Mouse (Mus musculus) G1E (cell line): Measurements from ENCODE around the gene Cpsf4. TPM values are rescaled to one million over a fixed set of nuclear protein-coding genes. Genes with fewer than 3 reads are reported as not detected.

Source experiments
- ATAC-seq: 2 replicates; pipeline ENCODE4 v1.8.0; 2016; ENCODE audit warnings: mild to moderate bottlenecking; ENCODE audit not compliant: insufficient number of reproducible peaks, poor library complexity, low FRiP score, severe bottlenecking; ENCODE audit errors: extremely low read depth
- DNase-seq: peaks from one replicate; pipeline ENCODE4 v3.0.0; 2012; ENCODE audit warnings: low spot score
- H3K27me3 ChIP-seq: 2 replicates; pipeline ENCODE4 v1.6.1; 2012; ENCODE audit warnings: mild to moderate bottlenecking, low read length, inconsistent platforms; ENCODE audit not compliant: insufficient read depth
- H3K36me3 ChIP-seq: replicated peaks from 2 replicates; pipeline ENCODE3; 2012; ENCODE audit warnings: mild to moderate bottlenecking, inconsistent platforms
- H3K4me1 ChIP-seq: 2 replicates; pipeline ENCODE4 v1.6.1; 2012; ENCODE audit warnings: low read depth, low read length, inconsistent platforms, mixed read lengths; ENCODE audit not compliant: insufficient read depth
- H3K4me3 ChIP-seq: 2 replicates; pipeline ENCODE4 v1.5.1; 2012; ENCODE audit warnings: low read depth, mild to moderate bottlenecking, inconsistent platforms, low read length, moderate library complexity, mixed read lengths
- H3K9me3 ChIP-seq: replicated peaks from 2 replicates; pipeline ENCODE4 v1.6.1; 2012; ENCODE audit warnings: inconsistent platforms
- CTCF ChIP-seq: IDR thresholded peaks from 2 replicates; pipeline ENCODE4 v1.5.1; 2012; ENCODE audit warnings: low read depth, low read length, inconsistent platforms, mixed read lengths
- GATA1 ChIP-seq: IDR thresholded peaks from 2 replicates; pipeline ENCODE4 v1.6.1; 2012; ENCODE audit warnings: borderline replicate concordance, low read length, inconsistent platforms, mixed read lengths
- GATA2 ChIP-seq: IDR thresholded peaks from 2 replicates; pipeline ENCODE4 v1.6.1; 2012; ENCODE audit warnings: low read depth, low read length, inconsistent platforms, borderline replicate concordance
- POLR2AphosphoS5 ChIP-seq: IDR thresholded peaks from 2 replicates; pipeline ENCODE4 v1.6.1; 2012; ENCODE audit warnings: low read depth, low read length, inconsistent platforms; ENCODE audit not compliant: insufficient replicate concordance
- TAL1 ChIP-seq: conservative IDR thresholded peaks from 2 replicates; pipeline ENCODE4 v1.6.1; 2012; ENCODE audit warnings: low read depth, low read length, inconsistent platforms, mixed read lengths
- polyA plus RNA-seq: library from polyadenylated mRNA; stranded (reverse); fragments of >175 nt; gene quantifications from 2 replicates; pipeline ENCODE4 v1.2.3, GENCODE M21; 2012
- total RNA-seq, 2 experiments: library from RNA; stranded (forward) in 1 of 2; stranded (reverse) in 1 of 2; fragments of 200-1000 nt in 1 of 2; fragments of >200 nt in 1 of 2; fragmentation: Nextera tagmentation in 1 of 2; gene quantifications; 2 replicates each; pipeline ENCODE4 v1.2.3; 2014 to 2017

The Cpsf4 gene
- total RNA-seq (2014; fragmentation: Nextera tagmentation) (44.3 and 55.4 TPM in 2 replicates), total RNA-seq (2017) (67.6 and 71.2 TPM in 2 replicates), polyA plus RNA-seq (89.8 and 90.0 TPM in 2 replicates)

DNA sequence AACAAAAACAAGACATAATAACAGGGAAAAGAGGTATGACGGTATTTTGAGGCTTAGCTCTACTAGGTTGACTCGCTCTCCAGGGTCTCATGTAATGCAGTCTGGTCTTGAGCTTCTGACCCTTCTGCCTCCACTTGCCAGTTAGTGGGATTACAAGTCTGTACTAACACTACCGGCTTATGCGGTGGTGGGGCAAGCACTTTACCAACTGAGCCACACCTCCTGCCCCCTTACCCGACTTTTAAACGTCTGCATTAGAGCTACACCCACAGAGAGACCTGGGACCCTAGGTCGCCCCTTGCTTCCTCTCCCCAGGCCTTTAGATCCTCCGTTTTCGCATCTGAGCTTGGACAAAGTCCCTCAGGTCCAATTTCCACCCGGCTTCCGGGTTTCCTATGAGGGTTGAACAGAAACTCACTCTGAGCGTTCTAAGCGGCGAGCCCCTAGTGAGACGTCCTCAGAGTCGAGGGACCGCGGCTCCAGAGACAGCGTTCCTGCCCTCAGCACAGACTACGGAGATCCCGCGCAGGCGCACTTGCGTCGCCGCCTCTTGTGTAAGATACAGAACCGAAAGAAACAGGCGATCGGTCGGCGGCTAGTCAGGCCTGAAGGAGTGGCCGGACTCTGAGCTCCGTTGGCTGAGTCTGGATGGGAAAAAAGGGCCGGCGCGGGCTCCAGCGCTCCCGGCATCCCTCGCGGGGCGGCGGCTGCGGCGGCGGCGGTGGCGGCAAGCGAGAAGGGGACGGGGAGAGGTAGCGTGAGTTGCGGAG is at the start of gene Cpsf4, which contains the start of gene Ptcd1:
Gene Cpsf4 (plus strand): TSS at position 678 of the 770 bp plus-strand sequence.
Gene Ptcd1 (minus strand): TSS at position 573 of the 770 bp plus-strand sequence.
- Histone ChIP-seq H3K27me3 (no peaks in the 10 kb centered on the region), H3K36me3 (peaks cover 65% of the 10 kb centered on the region), H3K9me3 (no peaks in the 10 kb centered on the region), H3K4me1 (peaks cover 41% of the 10 kb centered on the region), H3K4me3 (peak within 1 kb of the TSS; percentile 97)
- ATAC-seq: peak; percentile 90
- TF ChIP-seq GATA1 (no peak), GATA2 (no peak), POLR2AphosphoS5 (no peak), CTCF (no peak), TAL1 (no peak)
- DNase-seq: peak; percentile 90

- peaks cover 72% of the 10 kb centered on the region for H3K4me1 ChIP-seq
- H3K36me3 ChIP-seq: peaks cover 64% of the 10 kb centered on the region
- TF ChIP-seq TAL1: no peak
- TF ChIP-seq CTCF: no peak
- TF ChIP-seq GATA1: no peak
- TF ChIP-seq POLR2AphosphoS5: no peak
- TF ChIP-seq GATA2: no peak
These were observed 49.0 kb upstream of the Cpsf4 start for GRCm38 (mm10) chr5:145118005-145118404.

GRCm38 (mm10) chr5:145118461-145118860 is 48.6 kb upstream of the Cpsf4 start:
- ATAC-seq (no peak), DNase-seq (no peak)
- no peak overlapping the region for H3K4me3 ChIP-seq
- no peak for TF ChIP-seq GATA1
- no peak for TF ChIP-seq CTCF
- no peak for TF ChIP-seq TAL1
- TF ChIP-seq GATA2: no peak
- TF ChIP-seq POLR2AphosphoS5: no peak
- H3K27me3 ChIP-seq: no peaks in the 10 kb centered on the region
- H3K9me3 ChIP-seq: peaks cover 11% of the 10 kb centered on the region
- H3K36me3 ChIP-seq: peaks cover 68% of the 10 kb centered on the region
- H3K4me1 ChIP-seq: peaks cover 70% of the 10 kb centered on the region

More at GRCm38 (mm10) chr5:145118005-145118404, 49.0 kb upstream of the Cpsf4 start:
- ATAC-seq: no peak
- DNase-seq: no peak
- Histone ChIP-seq H3K27me3 (no peaks in the 10 kb centered on the region), H3K4me3 (no peak overlapping the region), H3K9me3 (peaks cover 9% of the 10 kb centered on the region)

GRCm38 (mm10) chr5:145119385-145119784 is 47.6 kb upstream of the Cpsf4 start:
- no peak for DNase-seq

DNA sequence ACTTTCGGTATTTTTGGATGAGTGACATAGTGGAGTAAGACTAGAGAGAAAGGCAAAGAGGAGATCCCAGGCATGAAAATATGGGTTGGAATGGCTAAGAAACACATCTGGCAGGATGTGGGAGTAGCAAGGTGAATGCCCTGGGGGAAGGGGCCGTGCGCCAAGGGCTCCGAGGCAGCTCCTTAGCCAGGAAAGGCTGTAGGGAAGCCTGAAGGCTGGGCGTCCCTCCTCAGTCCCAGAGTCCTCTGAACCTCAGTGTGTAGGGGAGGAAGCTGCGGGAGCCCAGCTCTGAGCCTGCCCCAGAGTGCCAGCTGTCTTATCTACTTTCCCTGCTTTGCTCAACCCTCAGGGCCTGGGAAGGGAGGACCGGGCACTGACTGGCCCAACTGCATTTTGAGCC is 46.1 kb upstream of the Cpsf4 start:
- Histone ChIP-seq H3K36me3 (peaks cover 93% of the 10 kb centered on the region), H3K27me3 (no peaks in the 10 kb centered on the region), H3K4me1 (peaks cover 71% of the 10 kb centered on the region), H3K9me3 (peaks cover 12% of the 10 kb centered on the region), H3K4me3 (0 out of 2 replicates have a peak overlapping the region, but pooled peaks have one; percentile 27)
- no peak for TF ChIP-seq GATA2
- TF ChIP-seq POLR2AphosphoS5: no peak
- TF ChIP-seq GATA1: no peak
- no peak for TF ChIP-seq TAL1
- no peak for TF ChIP-seq CTCF
- ATAC-seq (no peak), DNase-seq (no peak)

More at GRCm38 (mm10) chr5:145119385-145119784, 47.6 kb upstream of the Cpsf4 start:
- Histone ChIP-seq H3K36me3 (peaks cover 78% of the 10 kb centered on the region), H3K4me3 (no peak overlapping the region), H3K9me3 (peaks cover 12% of the 10 kb centered on the region), H3K4me1 (peaks cover 68% of the 10 kb centered on the region), H3K27me3 (no peaks in the 10 kb centered on the region)
- ATAC-seq: no peak
- TF ChIP-seq TAL1 (no peak), GATA2 (no peak), CTCF (no peak), POLR2AphosphoS5 (no peak), GATA1 (no peak)

GRCm38 (mm10) chr5:145123396-145123795 is 43.6 kb upstream of the Cpsf4 start:
- DNase-seq: no peak
- H3K4me1 ChIP-seq: peaks cover 65% of the 10 kb centered on the region
- H3K4me3 ChIP-seq: no peak overlapping the region
- no peak for ATAC-seq
- H3K36me3 ChIP-seq: peaks cover 100% of the 10 kb centered on the region
- peaks cover 11% of the 10 kb centered on the region for H3K9me3 ChIP-seq
- TF ChIP-seq CTCF (no peak), GATA2 (no peak)
- no peaks in the 10 kb centered on the region for H3K27me3 ChIP-seq
